Mouse (Mus musculus) layer of hippocampus, adult 9-10 months (tissue): ENCODE data around the gene Cela3b.
A peak's percentile ranks its signal among the peaks of the same experiment; 100 is the strongest.
"Not testable (repeated sequence)": the region's sequence is repeated elsewhere in the genome, so short reads cannot be mapped to it uniquely, and the experiment has no call there.

Experiments used
- DNase-seq: peaks from one replicate; pipeline ENCODE4 v3.0.0; 2022; ENCODE audit warnings: low spot score

The Cela3b gene

DNA sequence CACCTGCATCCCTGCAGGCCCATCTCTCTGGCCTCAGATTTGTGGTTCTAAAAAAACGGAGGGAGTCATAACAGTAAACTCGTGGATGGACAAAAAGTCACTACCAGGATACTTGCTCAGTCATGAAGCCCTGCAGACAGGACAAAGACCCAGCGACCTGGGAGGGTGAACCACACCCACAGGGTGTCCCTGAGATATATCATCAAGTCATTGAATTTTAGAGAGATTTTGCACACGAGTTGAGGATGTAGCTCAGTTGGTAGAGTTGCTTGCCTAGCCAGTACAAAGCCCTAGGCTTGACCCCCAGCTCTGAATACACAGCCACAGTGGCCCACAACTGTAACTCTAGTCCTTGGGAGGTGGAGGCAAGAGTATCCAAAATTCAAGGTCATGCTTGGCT, 30.9 kb upstream of the Cela3b start:
- DNase-seq, result no peak

DNA sequence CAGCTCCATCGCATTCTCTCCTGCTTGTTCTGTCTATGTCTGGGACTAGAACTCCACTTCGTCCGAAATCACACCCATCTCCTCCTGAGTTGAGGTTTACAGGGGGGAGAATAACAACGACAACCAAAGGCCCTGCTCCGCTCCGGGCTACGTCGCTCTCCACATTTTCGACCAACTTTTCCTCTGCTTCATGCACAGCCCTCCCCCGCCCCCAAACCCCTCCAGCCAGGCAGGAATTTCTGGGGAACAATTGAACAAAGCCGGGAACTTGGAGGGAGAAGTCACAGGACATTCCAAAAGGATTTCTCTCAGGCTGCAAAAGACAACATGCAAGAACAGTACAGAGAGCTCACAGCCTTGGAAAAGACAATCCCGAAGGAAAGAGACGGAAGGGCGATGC, 30.3 kb upstream of the Cela3b start:
- no peak for DNase-seq

DNA sequence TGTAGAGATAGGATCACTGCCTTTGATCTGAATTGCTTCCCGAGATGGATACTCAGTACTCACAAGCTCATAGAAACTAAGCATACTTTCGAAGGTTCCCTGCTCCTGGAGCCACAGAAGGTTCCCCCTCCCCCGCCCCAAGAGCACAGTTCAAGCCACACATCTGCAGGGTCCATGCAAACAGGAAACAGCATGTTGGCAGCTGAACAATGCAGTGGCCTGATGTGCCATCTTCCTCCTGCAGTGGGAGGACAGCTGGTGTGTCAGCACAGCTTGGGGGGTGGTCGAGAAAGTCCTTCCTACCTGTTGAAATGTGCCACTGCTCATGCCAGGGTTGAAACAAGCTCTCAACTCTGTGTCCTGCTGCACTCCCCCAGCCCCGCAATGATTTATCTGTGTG, 28.5 kb upstream of the Cela3b start:
- no peak for DNase-seq

DNA sequence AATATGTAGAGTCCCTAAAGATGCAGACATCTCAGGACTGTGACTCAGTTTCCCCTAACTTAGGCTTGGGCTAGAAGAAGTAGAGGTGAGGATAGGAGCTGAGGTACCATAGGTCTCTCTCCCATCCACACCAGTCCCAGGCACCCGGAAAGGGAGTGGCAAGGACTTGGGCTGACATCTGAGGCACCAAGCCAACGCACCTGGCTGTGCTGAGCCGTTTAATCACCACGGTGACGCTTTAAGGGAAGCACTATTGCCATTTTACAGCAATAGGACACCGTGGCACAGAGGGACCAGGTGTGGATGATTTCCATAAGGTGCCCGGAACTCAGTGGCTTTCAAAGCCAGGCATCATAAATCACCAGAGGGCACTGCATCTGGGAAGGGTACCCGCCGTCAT, 28.0 kb upstream of the Cela3b start:
- no peak for DNase-seq

DNA sequence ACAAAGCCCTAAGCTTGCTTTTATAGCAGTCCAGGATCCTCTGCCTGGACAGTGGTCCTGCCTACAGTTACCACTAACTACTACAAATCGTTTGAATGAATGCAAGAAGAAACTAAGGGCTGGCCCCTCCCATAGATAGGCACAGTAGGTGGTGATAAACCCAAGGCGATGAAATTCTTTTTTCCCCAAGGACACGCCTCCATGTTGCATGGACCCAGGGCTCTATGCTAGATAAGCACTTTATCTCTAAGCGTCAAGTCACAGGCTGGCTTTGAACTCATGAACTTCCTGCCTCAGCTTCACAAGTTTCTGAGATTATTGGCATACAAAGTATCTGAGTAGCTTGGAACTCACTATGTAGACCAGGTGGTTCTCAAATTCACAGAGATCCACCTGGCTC, 27.0 kb upstream of the Cela3b start:
- no peak for DNase-seq

DNA sequence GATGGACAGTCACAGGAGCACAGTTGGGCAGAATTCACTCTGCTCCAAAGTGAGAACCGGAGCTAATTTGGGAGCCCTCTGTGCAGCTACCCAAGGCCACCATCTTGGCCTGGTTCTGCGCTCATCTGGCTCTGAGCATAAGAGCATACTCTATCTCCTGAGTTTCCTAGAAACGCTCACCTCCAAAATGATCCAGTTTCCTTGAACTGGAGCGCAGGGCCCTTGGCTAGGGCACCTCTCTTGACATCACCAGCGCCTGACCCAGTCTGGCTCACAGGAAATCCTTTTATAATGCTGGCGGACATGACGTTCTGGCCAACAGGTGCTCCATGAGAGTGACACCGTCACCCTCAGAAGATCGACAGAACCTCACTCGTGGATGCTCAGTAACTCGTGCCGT, 26.2 kb upstream of the Cela3b start:
- DNase-seq, result no peak

DNA sequence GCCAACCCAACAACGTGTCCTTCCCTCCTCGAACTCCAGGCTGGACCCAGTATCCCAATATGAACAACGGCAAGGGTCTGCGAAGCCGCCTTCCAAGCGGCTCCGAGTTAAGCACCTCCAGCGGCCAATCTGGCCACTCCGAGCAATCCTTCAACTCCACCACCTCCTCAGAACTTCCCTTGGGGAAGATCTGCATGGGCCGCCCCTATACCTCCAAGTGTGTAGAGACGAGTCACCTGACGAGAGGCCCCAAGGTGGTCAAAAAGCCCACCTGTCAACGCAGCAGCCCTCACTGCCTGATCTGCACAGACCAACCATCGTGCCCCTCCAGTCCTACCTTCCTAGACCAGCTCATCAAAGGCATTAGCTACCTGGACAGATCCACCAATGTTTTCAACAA, 24.2 kb upstream of the Cela3b start:
- no peak for DNase-seq

DNA sequence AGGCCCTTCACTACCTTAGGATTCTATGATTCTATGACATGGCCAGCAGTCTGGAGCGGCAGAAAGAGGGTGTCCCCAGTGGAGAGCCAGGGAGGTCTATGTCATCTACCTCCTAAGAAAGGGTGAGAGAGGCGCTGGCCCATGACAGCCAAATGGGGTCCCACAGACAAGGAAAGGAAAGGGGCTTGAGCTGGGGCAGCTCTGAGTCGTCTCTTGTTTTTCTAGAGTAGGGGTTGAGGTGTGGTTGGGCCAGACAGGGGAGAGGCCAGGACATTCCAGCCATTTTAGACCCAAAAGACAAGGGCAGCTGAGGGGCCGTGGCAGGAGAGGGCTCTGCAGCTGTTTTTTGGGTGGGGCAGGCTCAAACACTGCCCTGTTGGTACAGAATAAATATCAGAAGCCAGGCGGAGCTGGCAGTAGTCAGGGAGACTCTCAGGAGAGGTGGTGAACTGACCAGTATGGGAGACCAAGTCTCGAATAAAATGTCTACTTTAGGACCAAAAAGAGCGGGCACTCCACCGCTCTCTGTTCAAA, 23.0 kb upstream of the Cela3b start, which contains the start of gene 1700013G24Rik:
Gene 1700013G24Rik, plus strand, starts transcription at position 51 of the 534 bp plus-strand sequence.
- no peak for DNase-seq

DNA sequence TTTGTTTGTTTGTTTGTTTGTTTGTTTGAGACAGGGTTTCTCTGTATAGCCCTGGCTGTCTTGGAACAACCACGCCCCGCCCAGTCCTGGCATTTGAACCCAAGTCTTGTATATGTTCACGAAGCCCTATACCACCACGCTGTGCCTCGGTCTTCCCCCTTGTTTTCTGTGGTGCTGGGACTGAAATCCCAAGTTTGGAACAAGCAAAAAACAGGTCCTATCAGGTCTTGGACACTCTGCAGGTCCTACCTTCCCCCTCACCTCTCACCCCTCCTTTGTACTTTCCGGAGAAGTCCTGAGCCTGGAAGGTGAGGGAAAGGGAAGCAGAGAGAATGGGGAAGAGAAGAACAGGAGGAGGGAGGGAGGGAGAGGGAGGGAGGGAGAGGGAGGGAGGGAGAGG, 21.9 kb upstream of the Cela3b start:
- no peak for DNase-seq

DNA sequence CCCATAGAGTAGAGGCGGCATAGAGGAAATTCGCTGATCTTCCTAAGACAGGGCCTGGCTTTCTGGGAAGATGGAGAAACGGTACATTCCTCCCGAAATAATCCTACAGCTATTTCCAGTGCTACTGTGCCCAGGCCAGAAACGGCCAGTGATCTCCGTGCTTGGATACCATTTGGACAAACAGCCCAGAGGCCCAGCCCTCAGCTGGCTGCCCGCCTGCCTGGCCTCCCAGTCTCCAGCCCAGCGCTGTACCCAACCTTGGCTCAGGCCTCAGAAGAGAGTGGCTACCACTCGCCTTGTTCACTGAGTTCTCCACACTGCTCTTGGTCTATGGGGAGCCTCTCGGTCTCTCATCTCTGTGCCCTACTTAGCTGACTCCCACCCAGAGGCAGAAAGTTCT, 19.4 kb upstream of the Cela3b start:
- DNase-seq, result no peak

DNA sequence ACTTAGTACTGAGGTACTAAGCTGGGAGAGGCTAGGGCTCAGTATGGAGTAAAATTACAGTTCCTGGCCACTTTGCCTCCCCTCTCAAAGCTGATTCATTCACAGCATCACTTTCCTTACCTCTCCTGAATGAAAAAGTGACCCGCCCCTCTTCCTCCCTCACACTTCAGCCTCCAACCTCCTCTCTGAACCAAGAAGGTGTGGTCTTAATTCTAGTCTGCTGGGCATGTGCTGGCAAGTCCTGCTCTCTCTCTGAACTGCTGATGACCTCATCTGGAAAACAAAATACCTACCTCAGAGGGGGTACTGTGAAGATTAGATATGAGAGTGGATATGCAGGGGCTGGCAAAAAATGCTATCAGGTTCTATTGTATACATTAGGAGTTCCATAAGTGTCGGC, 18.8 kb upstream of the Cela3b start:
- no peak for DNase-seq

DNA sequence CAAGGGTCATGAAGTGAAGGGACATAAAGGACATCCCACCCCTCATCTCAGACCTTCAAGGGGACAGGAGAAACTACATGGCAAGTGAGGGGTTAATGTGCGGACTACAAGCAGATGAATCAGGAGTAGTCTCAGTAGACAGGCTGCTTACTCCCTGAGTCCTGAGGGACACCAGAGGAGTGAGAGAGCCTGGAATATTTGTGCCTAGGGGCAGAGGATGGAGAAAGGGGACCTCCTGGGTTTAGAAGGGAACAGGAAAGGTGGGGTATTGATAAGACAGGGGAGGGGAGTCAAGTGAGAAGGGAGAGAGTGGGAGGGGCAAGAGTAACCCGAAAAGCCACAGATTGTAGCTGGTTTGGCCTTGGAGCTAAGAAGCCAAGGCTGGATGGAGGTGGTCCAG, 18.3 kb upstream of the Cela3b start:
- no peak for DNase-seq

DNA sequence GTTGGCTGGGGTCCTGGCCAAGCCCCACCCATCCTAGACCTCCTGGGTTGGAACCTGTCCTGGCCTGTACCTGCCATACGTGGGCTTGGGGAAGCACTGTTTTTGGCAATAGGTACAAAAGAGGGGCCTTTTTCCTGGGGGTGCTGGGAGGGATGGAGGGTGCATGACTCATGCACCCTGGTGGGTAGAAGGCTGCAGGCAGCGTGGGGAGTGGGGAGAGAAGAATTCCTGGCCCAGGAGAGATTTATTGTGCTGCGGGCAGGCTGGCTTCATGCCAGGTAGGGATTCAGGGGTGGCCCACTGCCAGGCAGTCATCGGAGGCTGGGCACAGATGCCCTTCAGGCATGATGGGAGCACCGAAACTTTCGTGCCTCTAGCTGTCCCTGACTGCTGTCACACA, 17.9 kb upstream of the Cela3b start:
- DNase-seq, result no peak

DNA sequence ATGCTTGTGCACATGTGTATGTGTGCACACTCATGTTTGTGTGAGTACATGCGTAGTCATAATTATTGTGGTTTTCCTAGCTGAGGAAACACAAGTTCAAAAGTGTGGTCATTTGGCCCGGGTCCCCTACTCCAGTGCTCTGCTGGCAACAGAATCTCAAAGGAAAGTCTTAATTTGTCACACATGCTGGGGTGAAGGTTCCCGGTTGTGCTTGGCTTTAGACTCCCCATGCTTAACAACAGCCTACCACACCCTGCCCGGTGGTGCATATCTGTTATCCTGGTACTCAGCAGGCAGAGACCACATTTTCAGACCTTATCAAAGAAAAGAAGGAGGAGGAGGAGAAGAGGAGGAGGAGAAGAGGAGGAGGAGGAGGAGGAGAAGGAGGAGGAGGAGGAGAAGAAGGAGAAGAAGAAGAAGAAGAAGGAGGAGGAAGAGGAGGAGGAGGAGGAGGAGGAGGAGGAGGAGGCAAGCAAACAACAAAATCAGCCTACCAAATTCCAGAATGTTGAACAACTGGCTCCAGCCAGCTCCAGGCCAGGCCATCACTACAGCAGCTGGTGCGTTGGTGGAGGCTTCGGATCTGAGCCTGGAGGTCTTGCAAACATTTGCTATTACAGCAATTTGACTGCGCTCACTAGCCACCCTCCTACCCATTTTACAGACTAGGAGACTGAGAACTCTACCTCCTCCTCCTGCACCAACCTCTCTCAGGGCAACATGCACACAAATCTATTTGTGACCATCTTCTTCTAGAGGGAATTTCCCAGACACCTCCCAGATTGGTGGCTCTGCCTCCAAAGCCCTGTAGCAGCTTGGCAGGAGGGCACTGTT, 17.2 kb upstream of the Cela3b start:
- DNase-seq, result no peak

DNA sequence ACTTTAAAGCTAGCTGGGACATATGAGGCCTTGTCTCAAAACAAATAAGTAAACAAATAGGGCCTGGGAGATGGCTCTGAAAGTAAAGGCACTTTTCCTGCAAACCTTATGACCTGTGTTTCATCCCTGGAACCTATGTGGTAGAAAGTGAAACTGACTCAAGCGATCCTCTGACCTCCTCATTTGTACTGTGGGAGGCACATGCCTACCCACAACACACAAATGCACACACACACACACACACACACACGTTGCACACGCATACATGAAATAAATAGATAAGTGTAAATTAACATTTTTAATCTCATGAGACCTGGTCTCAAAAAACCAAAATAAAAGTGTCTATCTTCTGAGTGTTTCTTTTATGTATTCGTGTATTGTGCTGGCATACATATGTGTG, 15.5 kb upstream of the Cela3b start:
- no peak for DNase-seq

DNA sequence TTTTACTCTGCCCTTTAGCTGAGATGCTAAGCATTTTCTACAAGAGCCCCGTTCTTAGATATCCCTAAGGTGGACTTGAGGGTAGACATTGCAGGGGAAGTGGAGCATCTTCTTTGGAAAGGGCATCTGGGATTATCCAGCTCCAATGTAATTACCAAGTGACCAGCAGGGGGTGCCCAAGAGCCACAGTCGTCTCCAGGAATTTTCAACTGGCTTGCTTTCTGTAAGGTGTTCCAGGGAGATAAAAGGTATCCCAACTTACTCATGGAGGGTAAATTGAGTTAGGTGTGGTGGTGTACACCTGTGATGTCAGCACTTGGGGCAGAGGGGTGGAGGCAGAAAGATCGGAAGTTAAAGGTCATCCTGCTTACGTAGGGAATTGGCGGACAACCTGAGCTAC, 13.3 kb upstream of the Cela3b start:
- peak; percentile 54 for DNase-seq

DNA sequence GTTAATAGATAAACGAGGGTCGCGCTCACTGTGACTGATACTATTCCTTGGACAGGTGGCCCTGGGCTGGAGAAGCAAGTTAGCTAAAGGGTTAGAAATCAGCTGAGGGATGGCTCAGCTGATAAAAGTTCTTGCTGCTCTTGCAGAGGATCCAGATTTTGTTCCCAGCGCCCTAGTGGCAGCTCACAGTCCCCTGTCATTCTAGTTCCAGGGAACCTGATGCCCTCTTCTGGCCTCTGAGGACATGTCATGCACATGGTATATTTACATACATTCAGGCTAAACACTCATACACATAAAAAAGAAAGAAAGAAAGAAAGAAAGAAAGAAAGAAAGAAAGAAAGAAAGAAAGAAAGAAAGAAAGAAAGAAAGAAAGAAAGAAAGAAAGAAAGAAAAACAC, 11.0 kb upstream of the Cela3b start:
- DNase-seq, result no peak

DNA sequence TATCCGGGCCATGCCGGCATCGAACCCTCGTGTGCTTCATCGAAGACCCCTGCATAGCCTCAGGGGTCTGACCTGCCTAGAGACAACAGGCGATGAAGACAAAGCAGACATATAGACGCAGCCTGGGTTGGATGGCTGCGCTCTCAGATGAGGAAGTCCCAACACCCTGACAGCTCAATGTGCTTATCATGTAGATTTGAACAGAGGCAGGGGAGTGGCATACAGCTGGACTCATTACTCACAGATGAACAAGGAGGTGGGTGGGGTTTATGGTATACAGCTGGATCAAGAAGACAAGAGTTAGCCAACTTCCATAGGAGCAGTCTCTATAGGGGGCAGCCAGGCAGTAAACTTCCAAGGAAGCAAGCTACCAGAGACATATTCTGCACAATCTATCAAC, 8.5 kb upstream of the Cela3b start:
- no peak for DNase-seq

DNA sequence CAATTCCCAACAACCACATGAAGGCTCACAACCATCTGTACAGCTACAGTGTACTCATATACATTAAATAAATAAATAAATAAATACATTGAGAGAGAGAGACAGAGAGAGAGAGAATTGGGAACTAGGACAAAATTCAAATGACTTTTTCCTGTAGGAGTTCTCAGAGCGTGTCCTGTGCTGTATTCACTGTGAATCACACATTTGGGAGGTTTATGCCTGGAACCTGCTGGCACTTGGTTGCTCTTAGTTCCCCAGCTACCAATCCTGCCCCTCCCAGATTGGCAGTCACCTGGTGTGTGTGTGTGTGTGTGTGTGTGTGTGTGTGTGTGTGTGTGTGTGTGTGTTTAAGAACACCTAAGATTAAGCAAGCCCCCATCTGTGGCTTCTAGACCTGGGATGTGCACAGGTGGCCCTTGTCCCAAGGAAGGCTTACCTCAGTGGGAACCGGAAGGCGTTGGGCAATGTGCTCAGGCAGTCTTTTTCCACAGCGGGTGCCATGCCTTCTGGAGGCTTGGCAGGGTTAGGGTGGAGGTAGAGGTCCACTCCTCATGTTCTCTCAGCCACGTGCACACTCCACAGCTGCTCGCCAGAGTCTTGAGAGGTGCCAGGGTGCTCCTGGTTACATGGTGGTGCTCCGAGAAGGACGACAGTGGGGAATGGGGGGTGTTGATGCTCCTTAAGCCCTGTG, 6.8 kb upstream of the Cela3b start:
- no peak for DNase-seq

DNA sequence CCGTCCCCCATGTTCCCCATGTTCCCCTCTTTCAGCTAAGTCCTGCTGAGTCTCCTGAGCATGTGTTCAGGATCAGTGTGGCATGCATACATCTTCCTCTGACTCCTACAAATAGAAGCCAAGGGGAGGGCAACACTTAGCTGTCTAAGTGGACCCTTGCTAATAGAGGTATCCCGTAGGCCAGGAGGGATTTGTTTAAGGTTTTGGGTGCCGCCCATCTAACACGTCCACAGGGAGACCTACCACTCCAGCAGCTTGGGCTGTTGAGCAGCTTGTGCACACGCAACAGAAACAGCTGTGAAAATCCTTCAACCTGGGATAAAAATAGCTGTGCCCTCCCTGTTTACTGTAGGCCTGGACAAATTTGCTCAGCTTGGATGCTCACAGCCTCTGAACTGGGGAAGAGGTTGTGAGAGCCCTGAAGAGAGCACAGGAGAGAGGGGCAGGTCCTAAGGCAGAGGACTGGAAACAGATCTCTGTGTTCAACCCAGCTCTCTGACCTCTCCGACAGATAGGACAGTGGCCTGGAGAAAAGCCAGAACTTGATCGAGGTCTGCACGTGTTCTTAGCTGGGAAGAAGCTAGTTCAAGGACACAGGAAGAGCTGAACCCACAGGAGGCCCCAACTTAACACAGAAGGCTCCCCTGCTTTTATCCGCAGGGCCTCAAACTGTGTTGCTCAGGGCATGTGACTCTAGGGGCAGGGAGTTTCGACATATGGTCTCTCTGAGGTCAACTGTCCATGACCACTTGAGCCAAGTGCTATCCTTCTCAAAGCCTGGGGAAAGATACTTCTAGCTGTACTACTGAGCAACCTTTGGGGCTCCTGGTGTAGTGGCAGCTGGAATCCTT, 2.6 kb upstream of the Cela3b start:
- DNase-seq, result not testable (repeated sequence)

DNA sequence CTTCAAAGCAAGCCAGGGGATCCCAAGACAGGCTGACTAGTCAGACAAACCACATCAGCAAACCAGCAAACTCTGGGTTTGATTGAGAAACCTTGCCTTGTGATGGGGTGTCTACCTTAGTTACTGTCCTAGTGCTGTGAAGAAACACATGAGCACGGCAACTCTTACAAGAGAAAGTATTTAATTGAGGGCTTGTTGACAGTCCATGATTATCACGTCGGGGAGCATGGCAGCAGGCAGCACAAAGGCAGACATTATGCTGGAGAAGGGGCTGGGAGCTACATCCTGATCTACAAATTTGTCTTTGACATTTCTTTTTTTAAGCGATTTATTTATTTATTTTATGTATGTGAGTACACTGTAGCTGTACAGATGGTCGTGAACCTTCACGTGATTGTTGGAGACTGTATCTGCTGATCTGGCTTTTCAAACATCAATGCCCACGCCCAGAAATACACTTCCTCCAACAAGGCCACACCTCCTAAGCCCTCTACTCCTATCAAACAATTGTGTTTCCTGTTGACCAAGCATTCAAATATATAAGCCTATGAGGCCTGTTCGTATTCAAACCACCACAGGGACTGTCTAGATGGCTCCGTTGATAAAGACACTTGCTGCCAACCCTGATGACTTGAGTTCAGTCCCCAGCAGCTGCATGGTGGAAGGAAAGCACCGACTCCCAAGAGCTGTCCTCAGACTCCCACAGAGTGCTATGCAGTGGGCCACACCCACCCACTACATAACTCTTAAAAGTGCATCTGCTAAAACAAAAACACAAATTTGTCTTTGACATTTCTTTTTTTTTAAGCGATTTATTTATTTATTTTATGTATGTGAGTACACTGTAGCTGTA, 12.4 kb downstream of the Cela3b start:
- no peak for DNase-seq

DNA sequence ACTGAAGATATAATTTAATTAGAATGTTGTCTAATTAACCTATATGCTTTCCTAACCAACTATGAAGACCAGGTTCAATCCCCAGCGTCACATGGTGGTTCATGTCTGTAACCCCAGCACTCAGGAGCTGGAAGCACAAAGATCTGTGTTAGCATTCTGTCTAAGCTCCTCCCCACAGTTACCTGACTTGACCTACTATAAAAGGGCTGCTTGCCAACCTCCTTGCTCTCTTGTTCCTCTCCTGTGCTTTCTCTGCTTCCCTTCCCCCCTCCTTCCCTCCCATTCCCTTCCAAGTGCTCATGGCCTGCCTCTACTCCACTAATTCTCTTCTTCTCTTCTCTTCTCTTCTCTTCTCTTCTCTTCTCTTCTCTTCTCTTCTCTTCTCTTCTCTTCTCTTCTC, 15.4 kb downstream of the Cela3b start:
- no peak for DNase-seq
